13 mouse cellular contexts compared by ENCODE assay signal in genomic region chr2:13682488-13683204, GRCm38 (mm10).
DNase-seq lines count a peak whose midpoint lies in the region; ATAC-seq and TF ChIP-seq lines count a peak whose summit lies in the region.
"Had no signal": no experiment of that assay in that cellular context is flagged by ENCODE, and none has a peak within 500 bp of the region (broad histone marks: within the 10 kb centered on the region; RNA-seq: fewer than 3 reads in every experiment).

No protein-coding gene starts in this region.

- H3K27me3 ChIP-seq in forebrain, embryonic 13.5 days, result no peaks in the 10 kb centered on the region
- H3K27me3 ChIP-seq in forebrain, embryonic 10.5 days (ENCODE audit: poor library complexity, severe bottlenecking), result no peaks in the 10 kb centered on the region
- H3K27me3 ChIP-seq: Patski had no signal

- DNase-seq in forebrain, embryonic 10.5 days (ENCODE audit: extremely low spot score, low spot score), result no peak
- peak; percentile 3 to 4 for DNase-seq in left cerebral cortex, postnatal 14 days (ENCODE audit: low spot score in 2 of 2)
- DNase-seq in left cerebral cortex, adult 8-10 months (ENCODE audit: low spot score in 2 of 2), result no peak
- peak; percentile 41 for DNase-seq in brain, adult 2 months (ENCODE audit: low read depth, low spot score)
- peak; percentile 12 to 46 for DNase-seq in layer of hippocampus, adult 2 months (ENCODE audit: low spot score in 2 of 2)
- DNase-seq in urinary bladder, postnatal 36 days (ENCODE audit: low spot score in 2 of 2), result no peak
- no peak for DNase-seq in gastrocnemius, adult 8-10 months (ENCODE audit: low spot score in 2 of 2)
- DNase-seq: kidney, adult 2 months; lung, adult 2 months; thymus, postnatal 4 days had no signal

- WGBS in forebrain, embryonic 13.5 days, result 70% methylated on average over 4 of the region's 4 CpGs
- 89% methylated on average over 4 of the region's 4 CpGs for WGBS in forebrain, embryonic 10.5 days

- H3K4me3 ChIP-seq in forebrain, embryonic 13.5 days, result no peak overlapping the region
- no peak overlapping the region for H3K4me3 ChIP-seq in forebrain, embryonic 10.5 days
- no peak overlapping the region for H3K4me3 ChIP-seq in layer of hippocampus, adult 2 months
- H3K4me3 ChIP-seq: heart, adult 2 months had no signal

- no peaks in the 10 kb centered on the region for H3K36me3 ChIP-seq in forebrain, embryonic 13.5 days (ENCODE audit: poor library complexity, severe bottlenecking)
- no peaks in the 10 kb centered on the region for H3K36me3 ChIP-seq in forebrain, embryonic 10.5 days (replicated peaks)

- no peaks in the 10 kb centered on the region for H3K9me3 ChIP-seq in forebrain, embryonic 13.5 days (replicated peaks)
- H3K9me3 ChIP-seq in forebrain, embryonic 10.5 days, result no peaks in the 10 kb centered on the region

- H3K4me2 ChIP-seq in forebrain, embryonic 13.5 days, result no peak overlapping the region

- intact Hi-C loops in left cerebral cortex, postnatal 14 days (cut with DNase I), result no loop called here

- H3K4me1 ChIP-seq in forebrain, embryonic 13.5 days, result no peaks in the 10 kb centered on the region
- H3K4me1 ChIP-seq in forebrain, embryonic 10.5 days, result no peaks in the 10 kb centered on the region

- no peak overlapping the region for H3K9ac ChIP-seq in forebrain, embryonic 13.5 days

- no peak overlapping the region for H3K27ac ChIP-seq in forebrain, embryonic 13.5 days
- H3K27ac ChIP-seq in forebrain, embryonic 10.5 days, result no peak overlapping the region
- H3K27ac ChIP-seq in layer of hippocampus, adult 2 months, result no peak overlapping the region
- H3K27ac ChIP-seq: heart, adult 2 months had no signal

- peak; percentile 65; the same call in 1 of the 2 replicates for ATAC-seq in forebrain, embryonic 13.5 days
- ATAC-seq: Patski had no signal

- no peak for TF ChIP-seq CTCF in layer of hippocampus, adult 2 months (conservative IDR thresholded peaks at IDR 0.05)

Comparison
In these comparisons a context has a peak if more than half of its experiments do, and no peak if none do; other contexts are left out.
1. DNase-seq: peak in left cerebral cortex, postnatal 14 days (2 of 2), brain, adult 2 months (single experiment) and layer of hippocampus, adult 2 months (2 of 2); none in forebrain, embryonic 10.5 days (single experiment), left cerebral cortex, adult 8-10 months (0 of 2), urinary bladder, postnatal 36 days (0 of 2) and gastrocnemius, adult 8-10 months (0 of 2).